Mouse (Mus musculus): ENCODE data around the gene Lypd5. TPM values are rescaled to one million over a fixed set of nuclear protein-coding genes. Genes with fewer than 3 reads are reported as not detected.

Gene Lypd5
- polyA plus RNA-seq, 1 experiment: not detected

DNA sequence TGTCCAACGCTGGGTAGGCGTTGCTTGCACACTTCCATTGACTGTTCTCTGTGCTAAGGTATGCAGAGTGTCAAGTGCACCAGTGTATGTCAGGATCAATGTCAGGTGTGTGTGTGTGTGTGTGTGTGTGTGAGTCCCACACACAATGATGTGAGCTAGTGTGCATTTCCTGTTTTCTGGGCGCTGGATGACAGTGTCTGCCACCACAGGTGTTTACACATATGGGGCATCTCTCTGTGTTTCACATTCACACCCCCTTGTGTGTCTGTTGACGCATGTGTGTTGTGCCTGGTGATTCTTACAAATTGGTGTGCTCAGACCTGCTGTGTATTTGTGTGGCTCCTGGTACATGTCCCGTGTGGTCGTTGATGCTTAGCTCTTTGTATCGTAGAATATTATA lies 19.9 kb downstream of the Lypd5 start:
- H3K27me3 ChIP-seq (replicated peaks; ENCODE audit: control insufficient read depth, insufficient read depth, low read length): no peaks in the 10 kb centered on the region
- no peaks in the 10 kb centered on the region for H3K36me3 ChIP-seq (ENCODE audit: control insufficient read depth, insufficient read depth, low read length)
- no peak for DNase-seq
- WGBS: 85% methylated on average over 7 of the region's 7 CpGs
- TF ChIP-seq CTCF (conservative IDR thresholded peaks at IDR 0.05; ENCODE audit: insufficient read depth, insufficient read length, low read depth, low read length): no peak
- TF ChIP-seq POLR2A (IDR thresholded peaks at IDR 0.05; ENCODE audit: low read depth, low read length): no peak
- H3K4me3 ChIP-seq (ENCODE audit: insufficient read depth, low read depth, low read length): no peak overlapping the region
- no peak overlapping the region for H3K27ac ChIP-seq (ENCODE audit: insufficient read depth, low read depth, low read length)
- H3K4me1 ChIP-seq (ENCODE audit: control insufficient read depth, insufficient read depth, low read length): no peaks in the 10 kb centered on the region

DNA sequence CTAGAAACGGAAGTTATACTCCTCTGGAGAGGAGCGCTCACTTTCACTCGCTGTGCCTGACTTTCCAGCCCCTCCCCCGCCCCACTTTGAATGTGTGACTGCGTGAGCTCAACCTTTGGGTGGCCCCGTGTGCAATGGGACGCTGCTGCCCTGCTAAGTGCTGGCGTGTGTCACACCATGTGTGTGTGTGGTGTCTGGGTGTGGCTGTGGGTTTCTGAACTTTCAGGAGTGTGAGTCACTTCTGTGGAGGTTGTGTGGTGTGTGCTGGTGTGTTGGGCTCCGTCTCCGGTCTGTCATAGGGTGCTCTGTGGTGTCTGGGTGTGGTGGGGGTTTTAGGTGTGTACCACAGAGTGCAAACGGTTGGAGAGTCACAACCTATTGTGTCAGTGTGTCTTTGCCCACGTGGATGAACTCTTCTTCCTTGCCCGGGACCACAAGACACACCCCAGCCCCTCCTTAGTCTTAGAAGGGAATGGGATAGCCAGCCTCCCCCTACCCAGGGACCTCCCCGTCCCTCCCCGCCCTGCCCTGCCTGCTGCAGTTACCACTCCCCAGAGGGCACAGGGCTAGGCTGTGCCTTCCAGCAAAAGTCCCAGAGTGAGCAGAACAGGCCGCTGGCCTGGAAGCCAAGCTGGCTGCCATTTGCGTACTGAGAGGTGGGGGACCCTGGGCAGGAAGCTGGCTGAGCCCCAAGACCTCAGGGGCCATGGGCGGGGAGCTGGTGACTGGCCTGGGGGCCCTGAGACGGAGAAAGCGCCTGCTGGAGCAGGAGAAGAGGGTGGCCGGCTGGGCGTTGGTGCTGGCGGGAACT lies 20.9 kb downstream of the Lypd5 start, which contains the start of gene Kcnn4:
Gene Kcnn4 (plus strand): TSS at position 533 of the 811 bp plus-strand sequence.
- TF ChIP-seq CTCF (conservative IDR thresholded peaks at IDR 0.05; ENCODE audit: insufficient read depth, insufficient read length, low read depth, low read length): no peak
- no peak for TF ChIP-seq POLR2A (IDR thresholded peaks at IDR 0.05; ENCODE audit: low read depth, low read length)
- WGBS: 33% methylated on average over 23 of the region's 23 CpGs
- H3K27me3 ChIP-seq (replicated peaks; ENCODE audit: control insufficient read depth, insufficient read depth, low read length): no peaks in the 10 kb centered on the region
- H3K27ac ChIP-seq (ENCODE audit: insufficient read depth, low read depth, low read length): no peak within 1 kb of the TSS
- DNase-seq: no peak
- H3K4me3 ChIP-seq (ENCODE audit: insufficient read depth, low read depth, low read length): no peak within 1 kb of the TSS
- H3K4me1 ChIP-seq (ENCODE audit: control insufficient read depth, insufficient read depth, low read length): no peaks in the 10 kb centered on the region
- H3K36me3 ChIP-seq (ENCODE audit: control insufficient read depth, insufficient read depth, low read length): no peaks in the 10 kb centered on the region

DNA sequence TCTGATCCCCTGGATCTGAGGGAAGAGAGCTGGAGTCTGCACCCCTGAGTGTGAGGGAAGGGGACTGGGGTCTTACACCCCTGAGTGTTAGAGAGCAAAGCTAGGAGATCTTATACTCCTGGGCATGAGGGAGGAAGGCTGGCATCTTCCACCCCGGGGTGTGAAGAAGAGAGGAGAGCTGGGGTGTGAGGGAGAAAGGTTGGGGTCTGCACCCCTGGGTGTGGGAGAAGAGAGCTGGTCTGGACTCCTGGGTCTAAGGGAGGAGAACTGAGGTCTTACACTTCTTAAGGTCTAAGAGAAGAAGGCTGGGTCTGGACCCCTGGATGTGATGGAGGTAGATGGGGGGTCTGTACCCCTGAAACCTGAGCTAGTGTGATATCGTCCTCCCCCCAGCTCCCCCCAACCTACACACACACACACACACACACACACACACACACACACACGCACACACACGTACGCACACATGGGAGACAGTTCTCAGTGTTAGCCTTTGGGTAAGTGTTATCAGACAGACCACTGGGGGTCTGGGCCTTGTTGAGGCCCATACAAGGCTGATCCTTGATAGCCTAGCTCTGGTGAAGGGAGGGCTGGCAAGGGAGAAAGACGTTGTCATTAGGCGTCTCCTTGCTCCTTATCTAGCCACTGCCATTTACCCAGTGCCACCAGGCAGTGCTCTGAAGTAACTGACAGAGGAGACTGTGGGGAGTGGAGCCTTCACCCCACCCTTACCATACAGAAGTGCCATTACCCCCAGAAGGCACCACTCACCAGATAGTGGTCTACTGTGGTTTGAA lies 22.2 kb downstream of the Lypd5 start:
- WGBS: 75% methylated on average over 7 of the region's 7 CpGs
- H3K36me3 ChIP-seq (ENCODE audit: control insufficient read depth, insufficient read depth, low read length): no peaks in the 10 kb centered on the region

DNA sequence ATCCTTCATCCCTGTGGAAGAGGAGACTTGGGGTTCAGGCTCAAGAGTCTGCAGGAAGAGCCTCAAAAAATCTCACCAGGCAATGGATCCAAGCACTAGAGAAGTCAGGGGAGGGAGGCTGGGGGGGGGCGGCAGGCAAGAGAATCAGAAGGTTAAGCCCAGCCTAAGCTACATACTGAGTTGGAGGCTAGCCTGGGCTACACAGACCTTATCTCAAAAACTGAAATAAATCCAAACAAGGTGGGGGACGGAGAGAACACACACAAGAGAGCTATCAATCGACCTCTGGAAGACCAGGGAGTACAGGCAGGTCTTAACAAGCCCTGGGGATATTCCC lies 22.8 kb downstream of the Lypd5 start:
- DNase-seq: no peak
- WGBS: 69% methylated on average over 3 of the region's 3 CpGs
- Histone ChIP-seq H3K4me3 (ENCODE audit: insufficient read depth, low read depth, low read length) (no peak overlapping the region), H3K27ac (ENCODE audit: insufficient read depth, low read depth, low read length) (no peak overlapping the region), H3K27me3 (replicated peaks; ENCODE audit: control insufficient read depth, insufficient read depth, low read length) (no peaks in the 10 kb centered on the region), H3K36me3 (ENCODE audit: control insufficient read depth, insufficient read depth, low read length) (no peaks in the 10 kb centered on the region), H3K4me1 (ENCODE audit: control insufficient read depth, insufficient read depth, low read length) (no peaks in the 10 kb centered on the region)
- TF ChIP-seq POLR2A (IDR thresholded peaks at IDR 0.05; ENCODE audit: low read depth, low read length) (no peak), CTCF (conservative IDR thresholded peaks at IDR 0.05; ENCODE audit: insufficient read depth, insufficient read length, low read depth, low read length) (no peak)

More for the DNA sequence above, 22.2 kb downstream of the Lypd5 start:
- no peak for DNase-seq
- TF ChIP-seq POLR2A (IDR thresholded peaks at IDR 0.05; ENCODE audit: low read depth, low read length) (no peak), CTCF (conservative IDR thresholded peaks at IDR 0.05; ENCODE audit: insufficient read depth, insufficient read length, low read depth, low read length) (no peak)
- no peak overlapping the region for H3K4me3 ChIP-seq (ENCODE audit: insufficient read depth, low read depth, low read length)
- H3K27ac ChIP-seq (ENCODE audit: insufficient read depth, low read depth, low read length): no peak overlapping the region
- no peaks in the 10 kb centered on the region for H3K4me1 ChIP-seq (ENCODE audit: control insufficient read depth, insufficient read depth, low read length)
- no peaks in the 10 kb centered on the region for H3K27me3 ChIP-seq (replicated peaks; ENCODE audit: control insufficient read depth, insufficient read depth, low read length)

DNA sequence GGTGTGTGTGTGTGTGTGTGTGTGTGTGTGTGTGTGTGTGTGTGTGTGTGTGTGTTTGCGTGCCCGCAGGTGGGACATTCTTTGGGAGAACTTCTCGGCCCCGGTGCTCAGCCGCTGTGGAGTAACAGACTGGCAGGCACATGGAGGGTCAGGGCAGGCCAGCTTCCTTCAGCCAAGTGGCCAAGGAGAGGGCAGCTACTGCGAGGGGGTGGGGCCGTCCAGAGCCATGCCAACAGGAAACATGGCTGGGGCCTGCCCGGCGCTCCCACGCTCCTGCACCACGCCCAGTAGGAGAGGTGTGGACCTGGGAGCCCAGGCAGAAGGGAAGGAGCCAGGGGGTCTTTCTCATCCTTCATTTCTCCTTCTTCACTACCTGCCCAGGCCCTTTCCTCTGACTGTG lies 23.3 kb downstream of the Lypd5 start:
- Histone ChIP-seq H3K4me1 (ENCODE audit: control insufficient read depth, insufficient read depth, low read length) (no peaks in the 10 kb centered on the region), H3K36me3 (ENCODE audit: control insufficient read depth, insufficient read depth, low read length) (no peaks in the 10 kb centered on the region), H3K27me3 (replicated peaks; ENCODE audit: control insufficient read depth, insufficient read depth, low read length) (no peaks in the 10 kb centered on the region), H3K27ac (ENCODE audit: insufficient read depth, low read depth, low read length) (no peak overlapping the region), H3K4me3 (ENCODE audit: insufficient read depth, low read depth, low read length) (no peak overlapping the region)
- DNase-seq: no peak
- TF ChIP-seq POLR2A (IDR thresholded peaks at IDR 0.05; ENCODE audit: low read depth, low read length): no peak
- no peak for TF ChIP-seq CTCF (conservative IDR thresholded peaks at IDR 0.05; ENCODE audit: insufficient read depth, insufficient read length, low read depth, low read length)
- WGBS: 51% methylated on average over 11 of the region's 11 CpGs

DNA sequence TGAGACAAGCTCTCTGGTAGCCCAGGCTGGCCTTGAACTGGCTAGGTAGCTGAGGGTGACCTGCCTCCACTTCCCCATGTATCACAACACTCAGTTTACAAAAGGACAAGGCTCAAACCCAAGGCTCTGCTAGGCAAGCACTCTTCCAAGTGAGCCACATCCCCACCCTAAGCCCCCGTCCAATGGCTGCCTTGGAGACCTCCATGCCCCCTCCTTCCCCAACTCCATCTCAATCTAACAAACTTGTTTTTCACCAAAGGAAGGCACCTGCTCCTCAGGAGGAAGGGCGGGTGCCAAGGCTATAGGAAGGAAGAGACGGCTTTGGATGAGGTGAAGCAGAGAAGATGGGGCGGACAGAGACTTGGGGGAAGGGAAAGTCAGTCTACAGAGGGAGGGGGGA lies 23.8 kb downstream of the Lypd5 start:
- Histone ChIP-seq H3K36me3 (ENCODE audit: control insufficient read depth, insufficient read depth, low read length) (no peaks in the 10 kb centered on the region), H3K27me3 (replicated peaks; ENCODE audit: control insufficient read depth, insufficient read depth, low read length) (no peaks in the 10 kb centered on the region), H3K27ac (ENCODE audit: insufficient read depth, low read depth, low read length) (no peak overlapping the region), H3K4me3 (ENCODE audit: insufficient read depth, low read depth, low read length) (no peak overlapping the region), H3K4me1 (ENCODE audit: control insufficient read depth, insufficient read depth, low read length) (no peaks in the 10 kb centered on the region)
- DNase-seq: no peak
- 74% methylated on average over 4 of the region's 4 CpGs for WGBS
- TF ChIP-seq POLR2A (IDR thresholded peaks at IDR 0.05; ENCODE audit: low read depth, low read length) (no peak), CTCF (conservative IDR thresholded peaks at IDR 0.05; ENCODE audit: insufficient read depth, insufficient read length, low read depth, low read length) (no peak)

Measured in kidney, adult 2 months (tissue).